Mouse (Mus musculus): ENCODE results near the gene Gm17402. TPM values are rescaled to one million over a fixed set of nuclear protein-coding genes. Genes with fewer than 3 reads are reported as not detected.

The Gm17402 gene
- total RNA-seq (2022): not detected

- DNase-seq (ENCODE audit: low spot score in 2 of 2): no peak
Measured at GRCm38 (mm10) chr3:67375063-67375462, at the start of gene Gm17402. Gm17402 (minus strand) TSS chr3:67375163.

DNA sequence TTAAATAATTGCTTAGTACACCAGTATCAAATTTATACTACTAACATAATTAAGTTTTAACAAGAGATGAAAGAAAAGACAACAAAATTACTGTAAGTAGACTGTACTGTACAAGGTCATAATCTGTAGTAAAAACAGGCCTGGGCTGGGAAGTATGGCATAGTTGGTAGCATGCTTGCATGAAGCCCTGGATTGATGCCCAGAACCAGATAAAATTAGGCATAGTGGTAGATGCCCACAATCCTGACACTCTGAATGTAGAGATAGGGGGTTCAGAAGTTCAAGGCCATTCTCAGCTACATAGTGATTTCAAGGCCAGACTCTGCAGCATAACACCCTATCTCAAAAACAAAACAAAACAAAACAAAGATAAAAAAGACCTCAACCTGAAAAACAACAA is 3.3 kb upstream of the Gm17402 start:
- no peak for DNase-seq (ENCODE audit: low spot score in 2 of 2)

DNA sequence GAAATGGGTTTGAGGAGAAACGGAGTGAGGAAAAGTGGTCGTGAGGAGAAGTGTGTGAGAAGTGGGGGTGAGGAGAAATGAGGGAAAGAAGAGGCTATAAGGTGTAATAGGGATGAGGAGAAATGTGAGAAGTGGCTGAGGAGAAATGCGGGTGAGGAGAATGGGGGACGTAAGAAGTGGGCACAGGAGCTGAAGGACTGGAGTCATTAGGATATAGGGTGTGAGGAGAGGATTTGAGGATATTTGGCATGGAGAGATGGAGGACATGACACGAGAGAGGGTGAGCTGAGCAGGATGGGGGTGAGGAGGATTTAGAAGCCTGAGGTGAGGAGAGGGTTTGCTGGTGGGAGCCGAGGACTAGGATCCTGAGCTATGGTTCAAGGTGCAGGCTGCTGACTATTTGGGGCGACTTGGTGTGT is 594 bp downstream of the Gm17402 start:
- no peak for DNase-seq (ENCODE audit: low spot score in 2 of 2)

GRCm38 (mm10) chr3:67373872-67374271 is 1.1 kb downstream of the Gm17402 start, which contains the start of gene Mlf1:
Mlf1 (plus strand) TSS chr3:67374097.
- peak; percentile 81 to 90 for DNase-seq (ENCODE audit: low spot score in 2 of 2)

DNA sequence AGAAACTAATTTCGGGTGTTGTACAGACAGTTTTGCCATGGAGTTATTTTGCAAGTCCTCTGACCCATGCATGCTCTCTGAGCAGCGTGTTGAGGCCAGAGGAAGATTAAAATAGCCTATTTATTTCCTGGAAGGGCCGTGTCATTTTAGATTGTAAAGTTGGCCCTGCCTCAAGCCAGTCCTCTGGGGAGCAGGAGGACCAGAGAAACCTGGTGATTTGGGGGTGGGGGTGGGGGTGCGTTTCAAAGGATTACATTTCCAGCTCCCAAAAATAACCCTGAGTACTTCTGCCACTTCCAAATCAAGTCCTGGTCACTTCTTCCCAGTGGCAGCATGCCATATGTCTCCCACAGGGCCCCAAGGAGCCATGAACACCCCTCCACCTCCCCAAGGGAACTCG is 2.2 kb downstream of the Gm17402 start:
- peak; percentile 74 to 81 for DNase-seq (ENCODE audit: low spot score in 2 of 2)

- no peak for DNase-seq (ENCODE audit: low spot score in 2 of 2)
Measured at GRCm38 (mm10) chr3:67372194-67372593, 2.8 kb downstream of the Gm17402 start.

- DNase-seq (ENCODE audit: low spot score in 2 of 2): no peak
Measured at GRCm38 (mm10) chr3:67369407-67370079, 5.4 kb downstream of the Gm17402 start.

DNA sequence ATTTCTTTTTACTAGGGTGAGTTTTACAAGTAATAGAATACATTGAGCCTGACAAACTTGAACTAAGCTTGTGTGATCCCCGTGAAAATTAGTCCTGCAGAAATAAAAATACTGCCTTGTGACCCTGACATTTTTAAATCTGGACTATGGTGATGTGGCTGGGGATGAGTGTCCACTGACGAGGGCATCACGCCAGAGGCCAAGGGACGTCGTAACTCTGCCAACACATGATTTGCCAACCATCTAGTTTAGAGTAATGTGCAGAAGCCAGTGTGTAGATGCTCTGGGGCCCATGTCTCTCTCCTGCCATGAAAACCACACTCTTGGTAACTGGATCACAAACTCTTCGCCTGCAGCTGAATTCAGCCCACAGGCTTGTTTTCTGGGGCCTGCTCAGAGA is 7.5 kb downstream of the Gm17402 start:
- DNase-seq (ENCODE audit: low spot score in 2 of 2): peak; percentile 55 to 74

DNA sequence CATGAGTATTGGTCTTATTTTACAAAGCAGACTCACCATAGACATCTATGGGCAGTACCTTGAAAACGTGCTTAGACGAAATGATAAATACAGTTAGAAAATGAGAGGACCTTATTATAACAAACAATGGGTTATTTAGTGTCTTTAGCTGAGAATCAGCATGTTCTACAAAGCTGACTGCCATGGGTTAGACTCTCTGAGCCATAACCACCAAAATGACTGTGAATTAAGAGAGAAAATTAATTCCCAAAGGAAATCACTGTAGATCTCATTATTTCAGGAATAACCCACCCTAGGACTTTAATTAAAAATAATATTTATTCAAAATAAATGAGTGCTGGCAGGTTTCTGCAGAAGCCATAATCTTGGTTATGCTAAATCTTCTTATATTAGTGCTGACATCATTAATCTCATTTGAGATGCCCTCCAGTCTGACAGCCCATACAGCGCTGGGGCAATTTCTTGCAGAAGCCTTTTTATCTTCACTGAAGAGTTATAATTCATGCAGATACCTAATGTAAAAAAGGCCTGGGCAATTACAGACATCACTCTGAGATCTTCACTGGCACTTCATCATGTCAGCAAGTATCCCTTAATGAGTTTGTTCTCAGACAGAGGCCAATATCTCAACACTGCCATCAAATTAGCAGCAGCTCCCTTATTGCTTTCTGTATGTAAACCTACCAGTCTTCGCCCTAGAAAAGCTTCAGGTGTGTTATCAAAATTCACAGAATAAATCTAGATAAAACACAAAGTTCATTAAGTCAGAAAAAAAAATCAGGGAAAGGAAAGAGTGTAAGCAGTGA is 8.7 kb downstream of the Gm17402 start:
- no peak for DNase-seq (ENCODE audit: low spot score in 2 of 2)

GRCm38 (mm10) chr3:67358376-67358775 is 16.6 kb downstream of the Gm17402 start:
- no peak for DNase-seq (ENCODE audit: low spot score in 2 of 2)

- DNase-seq (ENCODE audit: low spot score in 2 of 2): no peak
Measured at GRCm38 (mm10) chr3:67352763-67353149, 22.2 kb downstream of the Gm17402 start.

GRCm38 (mm10) chr3:67352128-67352762 is 22.7 kb downstream of the Gm17402 start:
- no peak for DNase-seq (ENCODE audit: low spot score in 2 of 2)

DNA sequence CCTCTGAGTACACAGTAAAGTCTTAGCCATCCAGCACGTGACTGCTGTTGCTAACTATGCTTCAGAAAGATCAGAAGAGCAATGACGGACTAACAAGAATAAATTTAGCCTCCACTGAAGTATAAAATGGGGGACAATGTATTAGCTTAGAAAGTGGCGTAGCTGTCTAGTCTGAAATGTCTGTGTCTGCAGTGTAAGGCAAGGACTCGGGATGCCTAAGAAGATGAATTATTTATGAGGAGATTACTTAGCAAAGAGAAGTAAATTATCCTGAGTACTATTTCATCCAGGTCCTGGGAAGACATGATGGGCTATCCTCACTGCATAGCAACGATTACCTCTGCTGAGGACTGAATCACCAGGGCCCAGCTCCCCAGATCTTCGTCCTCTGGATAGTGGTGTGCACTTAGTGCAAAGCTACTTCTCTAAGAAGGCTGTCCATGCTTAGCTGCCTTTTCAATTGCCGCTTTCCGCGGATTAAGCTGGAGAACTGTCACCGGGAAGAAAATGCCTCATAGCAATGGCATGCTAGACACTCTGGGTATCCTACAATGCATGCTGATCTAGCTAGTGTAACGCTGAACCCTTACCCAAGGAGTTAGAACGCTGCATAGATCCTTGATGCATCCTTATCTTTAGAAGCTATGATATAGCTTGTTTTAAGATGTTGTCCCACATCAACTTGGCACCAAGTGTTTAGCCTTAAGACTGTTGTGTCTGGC is 23.4 kb downstream of the Gm17402 start:
- DNase-seq (ENCODE audit: low spot score in 2 of 2): no peak

DNA sequence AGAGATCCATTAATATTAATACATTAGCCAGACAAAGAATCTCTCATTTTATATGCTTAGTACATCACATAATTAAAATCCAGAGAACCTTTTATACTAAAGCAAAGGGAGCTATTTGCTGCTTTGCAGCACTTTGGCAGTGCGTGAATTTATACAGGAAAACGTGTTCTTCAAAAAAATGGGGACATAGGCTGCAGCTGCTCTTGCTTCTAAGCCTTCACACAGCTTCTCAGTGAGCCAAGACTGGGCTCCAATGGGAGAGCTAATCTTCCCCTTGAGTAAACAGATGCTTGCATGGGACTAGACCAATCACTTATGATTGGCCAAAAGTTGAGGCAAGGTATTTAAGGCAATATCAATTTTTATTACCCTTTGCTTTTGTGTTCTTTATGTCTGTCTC is 28.3 kb downstream of the Gm17402 start:
- no peak for DNase-seq (ENCODE audit: low spot score in 2 of 2)

- DNase-seq (ENCODE audit: low spot score in 2 of 2): no peak
Measured at GRCm38 (mm10) chr3:67344599-67344998, 30.4 kb downstream of the Gm17402 start.

GRCm38 (mm10) chr3:67343004-67343662 is 31.8 kb downstream of the Gm17402 start:
- no peak for DNase-seq (ENCODE audit: low spot score in 2 of 2)

GRCm38 (mm10) chr3:67340921-67341320 is 34.0 kb downstream of the Gm17402 start:
- DNase-seq (ENCODE audit: low spot score in 2 of 2): no peak

GRCm38 (mm10) chr3:67339558-67339957 is 35.4 kb downstream of the Gm17402 start:
- no peak for DNase-seq (ENCODE audit: low spot score in 2 of 2)

- DNase-seq (ENCODE audit: low spot score in 2 of 2): no peak
Measured at GRCm38 (mm10) chr3:67322422-67322821, 52.5 kb downstream of the Gm17402 start.
